Mouse (Mus musculus) macrophage (primary cell): Measurements from ENCODE around the gene Slc20a1. TPM values are rescaled to one million over a fixed set of nuclear protein-coding genes. Genes with fewer than 3 reads are reported as not detected.

ENCODE experiments used
- H3K27ac ChIP-seq: fragments of 350-480 bp; formaldehyde crosslinking; 2 replicates; pipeline ENCODE4 v1.9.0; 2021
- H3K36me3 ChIP-seq: fragments of 350-480 bp; formaldehyde crosslinking; 2 replicates; pipeline ENCODE4 v1.9.0; 2021; ENCODE audit errors: inconsistent target
- H3K4me3 ChIP-seq: fragments of 350-480 bp; formaldehyde crosslinking; 2 replicates; pipeline ENCODE4 v1.9.0; 2021; ENCODE audit errors: inconsistent target
- H3K79me2 ChIP-seq: fragments of 350-480 bp; formaldehyde crosslinking; 2 replicates; pipeline ENCODE4 v1.9.0; 2021; ENCODE audit errors: inconsistent target
- WGBS: methylation state at CpG from one replicate; pipeline ENCODE4 v1.1.7; 2026; ENCODE audit warnings: inconsistent platforms; ENCODE audit not compliant: missing documents; 5-methylcytosine and 5-hydroxymethylcytosine counted together
- polyA plus RNA-seq: library from polyadenylated mRNA; stranded (reverse); fragments of 250-400 nt; gene quantifications from 3 replicates; pipeline ENCODE4 v1.2.4, GENCODE M21; 2018; ENCODE audit warnings: inconsistent platforms

The Slc20a1 gene
- polyA plus RNA-seq, 1 experiment from 2014 or later, result 36.9 TPM

GRCm38 (mm10) chr2:129227709-129228108, 29.1 kb downstream of the Slc20a1 start:
- no peaks in the 10 kb centered on the region for H3K36me3 ChIP-seq
- H3K4me3 ChIP-seq, result no peak overlapping the region
- no peak overlapping the region for H3K27ac ChIP-seq
- WGBS, result 83% methylated on average over 5 of the region's 7 CpGs
- H3K79me2 ChIP-seq, result no peaks in the 10 kb centered on the region

GRCm38 (mm10) chr2:129228571-129228970, 30.0 kb downstream of the Slc20a1 start:
- H3K27ac ChIP-seq, result no peak overlapping the region
- no peaks in the 10 kb centered on the region for H3K36me3 ChIP-seq
- WGBS, result 48% methylated on average over 4 of the region's 4 CpGs
- H3K79me2 ChIP-seq, result no peaks in the 10 kb centered on the region
- H3K4me3 ChIP-seq, result no peak overlapping the region

GRCm38 (mm10) chr2:129229316-129229715, 30.8 kb downstream of the Slc20a1 start:
- H3K4me3 ChIP-seq, result no peak overlapping the region
- no peaks in the 10 kb centered on the region for H3K79me2 ChIP-seq
- H3K27ac ChIP-seq, result no peak overlapping the region
- H3K36me3 ChIP-seq, result no peaks in the 10 kb centered on the region
- 97% methylated on average over 7 of the region's 7 CpGs for whole genome bisulfite sequencing

GRCm38 (mm10) chr2:129232023-129232422, 33.5 kb downstream of the Slc20a1 start:
- no peaks in the 10 kb centered on the region for H3K36me3 ChIP-seq
- 86% methylated on average over 4 of the region's 4 CpGs for WGBS
- no peak overlapping the region for H3K4me3 ChIP-seq
- H3K79me2 ChIP-seq, result no peaks in the 10 kb centered on the region
- H3K27ac ChIP-seq, result no peak overlapping the region

GRCm38 (mm10) chr2:129232484-129232883, 33.9 kb downstream of the Slc20a1 start:
- no peaks in the 10 kb centered on the region for H3K79me2 ChIP-seq
- 80% methylated on average over 8 of the region's 9 CpGs for WGBS
- H3K36me3 ChIP-seq, result no peaks in the 10 kb centered on the region
- H3K4me3 ChIP-seq, result no peak overlapping the region
- no peak overlapping the region for H3K27ac ChIP-seq

GRCm38 (mm10) chr2:129233218-129233617, 34.7 kb downstream of the Slc20a1 start:
- Histone ChIP-seq H3K4me3 (no peak overlapping the region), H3K27ac (no peak overlapping the region), H3K36me3 (no peaks in the 10 kb centered on the region), H3K79me2 (no peaks in the 10 kb centered on the region)
- 90% methylated on average over 1 of the region's 1 CpGs for WGBS

- no peaks in the 10 kb centered on the region for H3K36me3 ChIP-seq
- 92% methylated on average over 9 of the region's 9 CpGs for WGBS
These were observed 35.4 kb downstream of the Slc20a1 start for GRCm38 (mm10) chr2:129233803-129234477.

GRCm38 (mm10) chr2:129234731-129235130, 36.2 kb downstream of the Slc20a1 start:
- H3K79me2 ChIP-seq, result no peaks in the 10 kb centered on the region
- no peak overlapping the region for H3K27ac ChIP-seq
- 91% methylated on average over 2 of the region's 2 CpGs for WGBS
- H3K4me3 ChIP-seq, result no peak overlapping the region
- no peaks in the 10 kb centered on the region for H3K36me3 ChIP-seq

More at GRCm38 (mm10) chr2:129233803-129234477, 35.4 kb downstream of the Slc20a1 start:
- Histone ChIP-seq H3K27ac (no peak overlapping the region), H3K79me2 (no peaks in the 10 kb centered on the region), H3K4me3 (no peak overlapping the region)

GRCm38 (mm10) chr2:129236526-129236925, 38.0 kb downstream of the Slc20a1 start:
- Histone ChIP-seq H3K79me2 (no peaks in the 10 kb centered on the region), H3K36me3 (no peaks in the 10 kb centered on the region), H3K27ac (no peak overlapping the region), H3K4me3 (no peak overlapping the region)
- 92% methylated on average over 4 of the region's 4 CpGs for whole genome bisulfite sequencing

GRCm38 (mm10) chr2:129240726-129241432, 42.3 kb downstream of the Slc20a1 start:
- 93% methylated on average over 9 of the region's 9 CpGs for WGBS
- no peaks in the 10 kb centered on the region for H3K79me2 ChIP-seq

GRCm38 (mm10) chr2:129241845-129242833, 43.6 kb downstream of the Slc20a1 start:
- Histone ChIP-seq H3K4me3 (no peak overlapping the region), H3K79me2 (no peaks in the 10 kb centered on the region), H3K27ac (no peak overlapping the region), H3K36me3 (no peaks in the 10 kb centered on the region)
- 87% methylated on average over 6 of the region's 7 CpGs for WGBS

More at GRCm38 (mm10) chr2:129240726-129241432, 42.3 kb downstream of the Slc20a1 start:
- Histone ChIP-seq H3K27ac (no peak overlapping the region), H3K4me3 (no peak overlapping the region), H3K36me3 (no peaks in the 10 kb centered on the region)

GRCm38 (mm10) chr2:129243005-129243404, 44.4 kb downstream of the Slc20a1 start:
- WGBS, result 95% methylated on average over 4 of the region's 4 CpGs
- Histone ChIP-seq H3K36me3 (no peaks in the 10 kb centered on the region), H3K4me3 (no peak overlapping the region), H3K79me2 (no peaks in the 10 kb centered on the region), H3K27ac (no peak overlapping the region)

- no peaks in the 10 kb centered on the region for H3K79me2 ChIP-seq
- 56% methylated on average over 9 of the region's 9 CpGs for WGBS
- no peak overlapping the region for H3K4me3 ChIP-seq
- no peaks in the 10 kb centered on the region for H3K36me3 ChIP-seq
- H3K27ac ChIP-seq, result no peak overlapping the region
These were observed 45.2 kb downstream of the Slc20a1 start for GRCm38 (mm10) chr2:129243786-129244185.

GRCm38 (mm10) chr2:129244446-129245120, 46.0 kb downstream of the Slc20a1 start:
- H3K36me3 ChIP-seq, result no peaks in the 10 kb centered on the region
- 85% methylated on average over 20 of the region's 20 CpGs for whole genome bisulfite sequencing
- H3K79me2 ChIP-seq, result no peaks in the 10 kb centered on the region
- no peak overlapping the region for H3K27ac ChIP-seq
- H3K4me3 ChIP-seq, result no peak overlapping the region
